Mouse (Mus musculus): ENCODE data around the gene Rab6a. TPM values are rescaled to one million over a fixed set of nuclear protein-coding genes. Genes with fewer than 3 reads are reported as not detected.

The Rab6a gene
- polyA plus RNA-seq, 1 experiment from 2014 or later, result 115 TPM

DNA sequence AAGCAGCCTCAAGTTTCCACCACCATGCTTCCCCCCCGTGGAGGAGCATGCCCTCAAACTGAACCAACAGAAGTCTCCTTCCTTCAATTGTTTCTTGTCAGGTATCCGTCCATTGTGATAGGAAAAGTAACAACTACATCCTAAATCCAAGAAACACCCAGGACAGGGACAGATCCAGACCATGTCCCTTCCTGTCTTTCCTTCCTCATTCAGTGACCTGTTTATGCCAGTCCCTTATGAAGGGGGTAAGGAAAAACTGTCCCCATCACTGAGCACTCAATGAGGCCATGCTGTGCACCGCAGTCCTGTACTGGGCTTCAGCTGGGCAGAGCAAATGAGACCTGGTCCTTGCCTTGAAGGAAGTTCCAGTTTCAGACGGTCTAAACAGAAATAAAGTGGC, 41.9 kb downstream of the Rab6a start:
- Histone ChIP-seq H3K4me2 (no peak overlapping the region), H3K36me3 (ENCODE audit: control insufficient read depth, insufficient read depth, low read length) (no peaks in the 10 kb centered on the region; the same call in 1 of the 2 replicates), H3K9me3 (replicated peaks; ENCODE audit: control insufficient read depth, low read length) (no peaks in the 10 kb centered on the region), H3K27me3 (ENCODE audit: control insufficient read depth, insufficient read depth, low read length) (no peaks in the 10 kb centered on the region), H3K9ac (ENCODE audit: low read depth, low read length) (no peak overlapping the region), H3K4me3 (ENCODE audit: low read depth, low read length) (no peak overlapping the region), H3K4me1 (ENCODE audit: control insufficient read depth, insufficient read depth, low read length) (no peaks in the 10 kb centered on the region), H3K27ac (ENCODE audit: low read depth, low read length) (no peak overlapping the region)
- 67% methylated on average over 4 of the region's 4 CpGs for WGBS (ENCODE audit: insufficient replicate concordance)
- ATAC-seq (replicated peaks; ENCODE audit: insufficient number of reproducible peaks, low FRiP score, low TSS enrichment), result no peak

GRCm38 (mm10) chr7:100649826-100650225, 42.6 kb downstream of the Rab6a start:
- Histone ChIP-seq H3K4me1 (ENCODE audit: control insufficient read depth, insufficient read depth, low read length) (no peaks in the 10 kb centered on the region), H3K36me3 (ENCODE audit: control insufficient read depth, insufficient read depth, low read length) (no peaks in the 10 kb centered on the region; the same call in 1 of the 2 replicates), H3K9me3 (replicated peaks; ENCODE audit: control insufficient read depth, low read length) (no peaks in the 10 kb centered on the region), H3K4me3 (ENCODE audit: low read depth, low read length) (no peak overlapping the region), H3K27ac (ENCODE audit: low read depth, low read length) (no peak overlapping the region), H3K4me2 (no peak overlapping the region), H3K9ac (ENCODE audit: low read depth, low read length) (no peak overlapping the region), H3K27me3 (ENCODE audit: control insufficient read depth, insufficient read depth, low read length) (no peaks in the 10 kb centered on the region)
- 76% methylated on average over 8 of the region's 8 CpGs for WGBS (ENCODE audit: insufficient replicate concordance)
- ATAC-seq (replicated peaks; ENCODE audit: insufficient number of reproducible peaks, low FRiP score, low TSS enrichment), result no peak

GRCm38 (mm10) chr7:100650421-100650820, 43.2 kb downstream of the Rab6a start:
- Histone ChIP-seq H3K4me3 (ENCODE audit: low read depth, low read length) (no peak overlapping the region), H3K9ac (ENCODE audit: low read depth, low read length) (no peak overlapping the region), H3K36me3 (ENCODE audit: control insufficient read depth, insufficient read depth, low read length) (no peaks in the 10 kb centered on the region; the same call in 1 of the 2 replicates), H3K4me1 (ENCODE audit: control insufficient read depth, insufficient read depth, low read length) (no peaks in the 10 kb centered on the region), H3K9me3 (replicated peaks; ENCODE audit: control insufficient read depth, low read length) (no peaks in the 10 kb centered on the region), H3K4me2 (no peak overlapping the region), H3K27ac (ENCODE audit: low read depth, low read length) (no peak overlapping the region), H3K27me3 (ENCODE audit: control insufficient read depth, insufficient read depth, low read length) (no peaks in the 10 kb centered on the region)
- WGBS (ENCODE audit: insufficient replicate concordance), result 76% methylated on average over 6 of the region's 6 CpGs
- no peak for ATAC-seq (replicated peaks; ENCODE audit: insufficient number of reproducible peaks, low FRiP score, low TSS enrichment)

- Histone ChIP-seq H3K27me3 (ENCODE audit: control insufficient read depth, insufficient read depth, low read length) (no peaks in the 10 kb centered on the region), H3K4me3 (ENCODE audit: low read depth, low read length) (no peak overlapping the region), H3K9me3 (replicated peaks; ENCODE audit: control insufficient read depth, low read length) (no peaks in the 10 kb centered on the region), H3K4me2 (no peak overlapping the region), H3K9ac (ENCODE audit: low read depth, low read length) (no peak overlapping the region), H3K27ac (ENCODE audit: low read depth, low read length) (no peak overlapping the region), H3K4me1 (ENCODE audit: control insufficient read depth, insufficient read depth, low read length) (no peaks in the 10 kb centered on the region), H3K36me3 (ENCODE audit: control insufficient read depth, insufficient read depth, low read length) (no peaks in the 10 kb centered on the region; the same call in 1 of the 2 replicates)
- no peak for ATAC-seq (replicated peaks; ENCODE audit: insufficient number of reproducible peaks, low FRiP score, low TSS enrichment)
- WGBS (ENCODE audit: insufficient replicate concordance), result 64% methylated on average over 4 of the region's 4 CpGs
Measured at GRCm38 (mm10) chr7:100651011-100651410, 43.8 kb downstream of the Rab6a start.

DNA sequence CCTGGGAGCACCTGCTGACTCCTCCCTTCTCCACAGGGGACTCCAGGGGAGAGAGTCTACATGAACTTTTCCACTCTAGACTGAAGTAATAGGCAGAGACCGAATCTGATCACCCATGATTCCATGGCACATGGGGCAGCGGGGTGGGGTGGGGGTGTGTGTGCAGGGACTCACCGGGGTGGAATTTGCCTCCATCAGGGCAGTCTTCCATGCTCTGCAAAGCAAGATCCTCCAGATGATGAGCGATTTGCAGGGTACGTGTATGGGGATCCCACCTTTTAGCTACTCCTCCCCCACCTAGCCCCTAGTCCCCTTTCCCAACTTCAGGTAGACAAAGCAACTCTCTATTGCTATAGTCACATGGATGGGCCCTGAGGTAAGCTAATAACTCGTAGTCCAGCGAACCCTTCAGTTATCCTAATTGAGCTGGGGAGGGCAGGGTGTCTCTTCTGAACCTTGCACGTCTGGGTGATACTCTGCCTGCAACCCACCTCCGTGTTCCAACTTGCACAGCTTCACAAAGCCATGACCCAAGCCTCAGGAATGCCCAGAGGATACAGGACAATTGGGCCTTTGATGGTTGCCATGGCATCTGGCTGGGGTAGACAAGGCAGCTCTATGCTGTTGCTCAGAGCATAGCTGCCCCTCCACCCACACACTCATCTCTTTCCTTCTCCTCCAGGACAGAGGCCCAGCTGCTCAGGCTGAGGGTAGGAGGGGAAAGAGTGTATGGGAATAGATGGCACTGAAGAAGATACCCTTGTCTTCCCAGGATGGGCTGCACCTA, 46.5 kb downstream of the Rab6a start:
- 78% methylated on average over 9 of the region's 9 CpGs for WGBS (ENCODE audit: insufficient replicate concordance)
- no peaks in the 10 kb centered on the region for H3K27me3 ChIP-seq (ENCODE audit: control insufficient read depth, insufficient read depth, low read length)
- H3K9me3 ChIP-seq (replicated peaks; ENCODE audit: control insufficient read depth, low read length), result no peaks in the 10 kb centered on the region
- H3K4me2 ChIP-seq, result no peak overlapping the region
- no peak for ATAC-seq (replicated peaks; ENCODE audit: insufficient number of reproducible peaks, low FRiP score, low TSS enrichment)
- no peak overlapping the region for H3K4me3 ChIP-seq (ENCODE audit: low read depth, low read length)
- H3K36me3 ChIP-seq (ENCODE audit: control insufficient read depth, insufficient read depth, low read length), result no peaks in the 10 kb centered on the region; the same call in 1 of the 2 replicates
- peaks cover 3% of the 10 kb centered on the region; the same call in 1 of the 2 replicates for H3K4me1 ChIP-seq (ENCODE audit: control insufficient read depth, insufficient read depth, low read length)
- H3K27ac ChIP-seq (ENCODE audit: low read depth, low read length), result no peak overlapping the region
- H3K9ac ChIP-seq (ENCODE audit: low read depth, low read length), result no peak overlapping the region

DNA sequence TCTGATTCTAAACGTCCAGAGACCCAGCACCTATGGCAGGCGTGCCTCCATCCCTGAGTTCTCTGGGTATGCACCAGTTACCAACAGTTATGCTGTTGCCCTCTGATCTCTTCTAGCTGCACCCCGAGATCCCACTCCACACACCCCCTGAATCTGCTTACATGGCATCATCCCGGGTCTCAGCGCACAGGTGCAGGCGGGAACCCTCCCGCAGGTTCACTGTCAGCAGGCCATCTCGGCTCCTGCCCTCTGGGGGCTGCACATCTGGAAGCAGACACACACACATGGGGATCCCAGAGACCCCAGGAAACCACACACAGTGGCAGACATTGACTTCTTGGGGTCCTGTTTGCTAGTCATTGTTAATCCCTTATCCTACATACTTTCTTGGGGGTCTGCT, 47.2 kb downstream of the Rab6a start:
- H3K27me3 ChIP-seq (ENCODE audit: control insufficient read depth, insufficient read depth, low read length), result no peaks in the 10 kb centered on the region
- 81% methylated on average over 8 of the region's 8 CpGs for WGBS (ENCODE audit: insufficient replicate concordance)
- H3K4me1 ChIP-seq (ENCODE audit: control insufficient read depth, insufficient read depth, low read length), result peaks cover 3% of the 10 kb centered on the region; the same call in 1 of the 2 replicates
- no peak overlapping the region for H3K4me3 ChIP-seq (ENCODE audit: low read depth, low read length)
- H3K36me3 ChIP-seq (ENCODE audit: control insufficient read depth, insufficient read depth, low read length), result no peaks in the 10 kb centered on the region; the same call in 1 of the 2 replicates
- H3K4me2 ChIP-seq, result no peak overlapping the region
- H3K27ac ChIP-seq (ENCODE audit: low read depth, low read length), result no peak overlapping the region
- H3K9ac ChIP-seq (ENCODE audit: low read depth, low read length), result no peak overlapping the region
- no peak for ATAC-seq (replicated peaks; ENCODE audit: insufficient number of reproducible peaks, low FRiP score, low TSS enrichment)
- H3K9me3 ChIP-seq (replicated peaks; ENCODE audit: control insufficient read depth, low read length), result no peaks in the 10 kb centered on the region

- no peak for ATAC-seq (replicated peaks; ENCODE audit: insufficient number of reproducible peaks, low FRiP score, low TSS enrichment)
- Histone ChIP-seq H3K4me3 (ENCODE audit: low read depth, low read length) (no peak overlapping the region), H3K36me3 (ENCODE audit: control insufficient read depth, insufficient read depth, low read length) (no peaks in the 10 kb centered on the region; the same call in 1 of the 2 replicates), H3K4me2 (no peak overlapping the region), H3K27me3 (ENCODE audit: control insufficient read depth, insufficient read depth, low read length) (no peaks in the 10 kb centered on the region), H3K9ac (ENCODE audit: low read depth, low read length) (no peak overlapping the region), H3K27ac (ENCODE audit: low read depth, low read length) (no peak overlapping the region), H3K4me1 (ENCODE audit: control insufficient read depth, insufficient read depth, low read length) (peaks cover 3% of the 10 kb centered on the region; the same call in 1 of the 2 replicates), H3K9me3 (replicated peaks; ENCODE audit: control insufficient read depth, low read length) (no peaks in the 10 kb centered on the region)
- WGBS (ENCODE audit: insufficient replicate concordance), result 24% methylated on average over 5 of the region's 5 CpGs
Measured at GRCm38 (mm10) chr7:100656739-100657138, 49.5 kb downstream of the Rab6a start.

GRCm38 (mm10) chr7:100658093-100658578, 50.9 kb downstream of the Rab6a start:
- Histone ChIP-seq H3K9ac (ENCODE audit: low read depth, low read length) (no peak overlapping the region), H3K4me2 (peak overlapping the region; percentile 43), H3K4me3 (ENCODE audit: low read depth, low read length) (no peak overlapping the region), H3K27ac (ENCODE audit: low read depth, low read length) (no peak overlapping the region), H3K9me3 (replicated peaks; ENCODE audit: control insufficient read depth, low read length) (no peaks in the 10 kb centered on the region), H3K27me3 (ENCODE audit: control insufficient read depth, insufficient read depth, low read length) (no peaks in the 10 kb centered on the region), H3K36me3 (ENCODE audit: control insufficient read depth, insufficient read depth, low read length) (no peaks in the 10 kb centered on the region; the same call in 1 of the 2 replicates), H3K4me1 (ENCODE audit: control insufficient read depth, insufficient read depth, low read length) (peaks cover 5% of the 10 kb centered on the region; the same call in 1 of the 2 replicates)
- ATAC-seq (replicated peaks; ENCODE audit: insufficient number of reproducible peaks, low FRiP score, low TSS enrichment), result no peak
- 28% methylated on average over 18 of the region's 18 CpGs for WGBS (ENCODE audit: insufficient replicate concordance)

Data from heart, embryonic 11.5 days (tissue).